Mouse (Mus musculus) CH12.LX (cell line): ENCODE data around the gene Fgfr2.

Experiments used
- CHD2 ChIP-seq: IDR thresholded peaks from 2 replicates; pipeline ENCODE4 v1.6.1; 2011; ENCODE audit warnings: low read length, improper control_type of control experiment
- CTCF ChIP-seq, 2 experiments: IDR thresholded peaks in 1 of 2; conservative IDR thresholded peaks in 1 of 2; 2 replicates each; pipeline ENCODE4 v1.5.1; 2011 to 2012; ENCODE audit warnings: low read depth in 2 of 2, low read length in 2 of 2, improper control_type of control experiment in 1 of 2, inconsistent platforms in 1 of 2, mild to moderate bottlenecking in 1 of 2, moderate library complexity in 1 of 2
- ELF1 ChIP-seq: IDR thresholded peaks from 2 replicates; pipeline ENCODE4 v1.6.1; 2014; ENCODE audit warnings: low read depth, mild to moderate bottlenecking, inconsistent platforms, low read length, improper control_type of control experiment
- IRF4 ChIP-seq: IDR thresholded peaks from 2 replicates; pipeline ENCODE4 v1.6.1; 2014; ENCODE audit warnings: low read depth, mild to moderate bottlenecking, inconsistent platforms, low read length, improper control_type of control experiment
- KAT2A ChIP-seq: IDR thresholded peaks from 2 replicates; pipeline ENCODE4 v1.6.1; 2012; ENCODE audit warnings: low read length, improper control_type of control experiment, inconsistent platforms; ENCODE audit not compliant: insufficient replicate concordance
- MAX ChIP-seq: IDR thresholded peaks from 2 replicates; pipeline ENCODE4 v1.6.1; 2011; ENCODE audit warnings: low read length, improper control_type of control experiment
- NRF1 ChIP-seq: IDR thresholded peaks from 2 replicates; pipeline ENCODE4 v1.6.1; 2014; ENCODE audit warnings: low read depth, mild to moderate bottlenecking, inconsistent platforms, low read length, improper control_type of control experiment, moderate library complexity
- POLR2A ChIP-seq: IDR thresholded peaks from 2 replicates; pipeline ENCODE4 v1.6.1; 2011; ENCODE audit warnings: low read depth, mild to moderate bottlenecking, improper control_type of control experiment, low read length
- POLR2AphosphoS2 ChIP-seq: IDR thresholded peaks from 2 replicates; pipeline ENCODE4 v1.6.1; 2011; ENCODE audit warnings: low read depth, low read length, improper control_type of control experiment
- RAD21 ChIP-seq: IDR thresholded peaks from 2 replicates; pipeline ENCODE4 v1.6.1; 2011; ENCODE audit warnings: low read depth, mild to moderate bottlenecking, low read length, improper control_type of control experiment, moderate library complexity
- TCF12 ChIP-seq: IDR thresholded peaks from 2 replicates; pipeline ENCODE4 v1.6.1; 2014; ENCODE audit warnings: low read depth, mild to moderate bottlenecking, inconsistent platforms, low read length, improper control_type of control experiment
- USF1 ChIP-seq: IDR thresholded peaks from 2 replicates; pipeline ENCODE4 v1.6.1; 2014; ENCODE audit warnings: low read depth, mild to moderate bottlenecking, inconsistent platforms, low read length, improper control_type of control experiment
- ZMIZ1 ChIP-seq: IDR thresholded peaks from 2 replicates; pipeline ENCODE4 v1.6.1; 2012; ENCODE audit warnings: low read depth, mild to moderate bottlenecking, inconsistent platforms, low read length, improper control_type of control experiment

GRCm38 (mm10) chr7:131746752-131747151, 1376.4 kb downstream of the Fgfr2 start:
- TF ChIP-seq IRF4: no peak
- TF ChIP-seq POLR2A: no peak
- no peak for TF ChIP-seq ELF1
- TF ChIP-seq MAX: no peak
- TF ChIP-seq NRF1: no peak
- TF ChIP-seq CTCF (conservative IDR thresholded peaks at IDR 0.05 in 1 of 2, IDR thresholded peaks at IDR 0.05 in 1 of 2; ENCODE audit: low read depth in 2 of 2, low read length in 2 of 2): peak in 1 of 2 experiments; percentile 44; a peak in 2 of 4 replicates
- no peak for TF ChIP-seq USF1
- no peak for TF ChIP-seq POLR2AphosphoS2
- TF ChIP-seq CHD2: no peak
- TF ChIP-seq TCF12: no peak
- peak; percentile 34 for TF ChIP-seq RAD21
- TF ChIP-seq KAT2A: no peak
- no peak for TF ChIP-seq ZMIZ1
